Mouse (Mus musculus): ENCODE measurements around the gene Rasl10b. TPM values are rescaled to one million over a fixed set of nuclear protein-coding genes. Genes with fewer than 3 reads are reported as not detected.

The Rasl10b gene
- polyA plus RNA-seq, 1 experiment from 2014 or later = 48.6 TPM

Other genes starting within 250 kb of the Rasl10b start
- gene Slfn4, start 234.0 kb upstream of the Rasl10b start, polyA plus RNA-seq (2015; fragmentation: Nextera tagmentation; extraction: Ambion mirVana) = 0.39 TPM in 1 of 2 replicates, not detected in the other
- 0.10 and 0.31 TPM in 2 replicates for gene Slfn3, start 217.8 kb upstream of the Rasl10b start, polyA plus RNA-seq (2015; fragmentation: Nextera tagmentation; extraction: Ambion mirVana)
- 0.07 and 0.09 TPM in 2 replicates for gene Slfn14, start 122.4 kb upstream of the Rasl10b start, polyA plus RNA-seq (2015; fragmentation: Nextera tagmentation; extraction: Ambion mirVana)
- gene Ap2b1, start 110.1 kb upstream of the Rasl10b start, polyA plus RNA-seq (2015; fragmentation: Nextera tagmentation; extraction: Ambion mirVana) = 111 and 117 TPM in 2 replicates
- 15.6 and 15.9 TPM in 2 replicates for gene Pex12, start 106.6 kb upstream of the Rasl10b start, polyA plus RNA-seq (2015; fragmentation: Nextera tagmentation; extraction: Ambion mirVana)
- 0.41 and 0.91 TPM in 2 replicates for gene Gas2l2, start 20.3 kb downstream of the Rasl10b start, polyA plus RNA-seq (2015; fragmentation: Nextera tagmentation; extraction: Ambion mirVana)
- gene 1700020L24Rik, start 28.5 kb downstream of the Rasl10b start, polyA plus RNA-seq (2015; fragmentation: Nextera tagmentation; extraction: Ambion mirVana) = 0.42 and 0.78 TPM in 2 replicates
- 4.2 TPM in 2 replicates for gene Mmp28, start 53.9 kb downstream of the Rasl10b start, polyA plus RNA-seq (2015; fragmentation: Nextera tagmentation; extraction: Ambion mirVana)
- gene Taf15, start 63.9 kb downstream of the Rasl10b start, polyA plus RNA-seq (2015; fragmentation: Nextera tagmentation; extraction: Ambion mirVana) = 9.9 and 12.2 TPM in 2 replicates
- not detected in 2 replicates for gene Heatr9, start 113.0 kb downstream of the Rasl10b start, polyA plus RNA-seq (2015; fragmentation: Nextera tagmentation; extraction: Ambion mirVana)
- 1.3 TPM in 1 of 2 replicates, not detected in the other for gene Ccl5, start 121.4 kb downstream of the Rasl10b start, polyA plus RNA-seq (2015; fragmentation: Nextera tagmentation; extraction: Ambion mirVana)
- gene Ccl9, start 169.5 kb downstream of the Rasl10b start, polyA plus RNA-seq (2015; fragmentation: Nextera tagmentation; extraction: Ambion mirVana) = 3.0 and 3.9 TPM in 2 replicates
- 2.7 and 4.6 TPM in 2 replicates for gene Ccl6, start 183.9 kb downstream of the Rasl10b start, polyA plus RNA-seq (2015; fragmentation: Nextera tagmentation; extraction: Ambion mirVana)
- not detected in 2 replicates for gene Rpl9-ps1, start 236.5 kb downstream of the Rasl10b start, polyA plus RNA-seq (2015; fragmentation: Nextera tagmentation; extraction: Ambion mirVana)
- 0.94 and 1.8 TPM in 2 replicates for gene Ccl3, start 240.2 kb downstream of the Rasl10b start, polyA plus RNA-seq (2015; fragmentation: Nextera tagmentation; extraction: Ambion mirVana)